Mouse (Mus musculus): ENCODE data around the gene Pax1.

The Pax1 gene

GRCm38 (mm10) chr2:147372947-147373666, 11.4 kb downstream of the Pax1 start:
- DNase-seq (ENCODE audit: extremely low read depth, insufficient read length, low spot score) = no peak

GRCm38 (mm10) chr2:147373667-147374007, 11.9 kb downstream of the Pax1 start:
- DNase-seq (ENCODE audit: extremely low read depth, insufficient read length, low spot score) = no peak

GRCm38 (mm10) chr2:147374245-147374644, 12.5 kb downstream of the Pax1 start:
- no peak for DNase-seq (ENCODE audit: extremely low read depth, insufficient read length, low spot score)

- no peak for DNase-seq (ENCODE audit: extremely low read depth, insufficient read length, low spot score)
These were observed 13.4 kb downstream of the Pax1 start for GRCm38 (mm10) chr2:147375019-147375715.

GRCm38 (mm10) chr2:147378934-147379333, 17.2 kb downstream of the Pax1 start:
- no peak for DNase-seq (ENCODE audit: extremely low read depth, insufficient read length, low spot score)

- DNase-seq (ENCODE audit: extremely low read depth, insufficient read length, low spot score) = no peak
These were observed 21.6 kb downstream of the Pax1 start for GRCm38 (mm10) chr2:147383373-147383772.

GRCm38 (mm10) chr2:147386949-147387348, 25.2 kb downstream of the Pax1 start:
- DNase-seq (ENCODE audit: extremely low read depth, insufficient read length, low spot score) = no peak

- no peak for DNase-seq (ENCODE audit: extremely low read depth, insufficient read length, low spot score)
These were observed 47.6 kb downstream of the Pax1 start for GRCm38 (mm10) chr2:147409323-147409722.

- DNase-seq (ENCODE audit: extremely low read depth, insufficient read length, low spot score) = no peak
These were observed 53.3 kb downstream of the Pax1 start for GRCm38 (mm10) chr2:147415037-147415436.

- no peak for DNase-seq (ENCODE audit: extremely low read depth, insufficient read length, low spot score)
These were observed 63.0 kb downstream of the Pax1 start for GRCm38 (mm10) chr2:147424582-147425255.

GRCm38 (mm10) chr2:147429607-147430356, 68.1 kb downstream of the Pax1 start:
- no peak for DNase-seq (ENCODE audit: extremely low read depth, insufficient read length, low spot score)

GRCm38 (mm10) chr2:147433120-147433519, 71.4 kb downstream of the Pax1 start:
- no peak for DNase-seq (ENCODE audit: extremely low read depth, insufficient read length, low spot score)

Data from 3134 (cell line).